Mouse (Mus musculus): ENCODE data around the gene Mrpl42.
"Not testable (repeated sequence)": the region's sequence is repeated elsewhere in the genome, so short reads cannot be mapped to it uniquely, and the experiment has no call there.

Mrpl42 gene

GRCm38 (mm10) chr10:95501463-95502081 is at the start of gene Mrpl42:
TSS of gene Mrpl42 (minus strand) at chr10:95501940.
- DNase-seq: peak; percentile 89

- DNase-seq: no peak
Measured at GRCm38 (mm10) chr10:95550506-95550905, 48.8 kb upstream of the Mrpl42 start.

- DNase-seq: not testable (repeated sequence)
Measured at GRCm38 (mm10) chr10:95549080-95549479, 47.3 kb upstream of the Mrpl42 start.

- DNase-seq: no peak
Measured at GRCm38 (mm10) chr10:95548154-95548826, 46.5 kb upstream of the Mrpl42 start.

- no peak for DNase-seq
Measured at GRCm38 (mm10) chr10:95546178-95546577, 44.4 kb upstream of the Mrpl42 start.

GRCm38 (mm10) chr10:95545051-95545450 is 43.3 kb upstream of the Mrpl42 start:
- no peak for DNase-seq

- DNase-seq: no peak
Measured at GRCm38 (mm10) chr10:95544651-95545050, 42.9 kb upstream of the Mrpl42 start.

GRCm38 (mm10) chr10:95544004-95544403 is 42.3 kb upstream of the Mrpl42 start:
- DNase-seq: no peak

GRCm38 (mm10) chr10:95543377-95543776 is 41.6 kb upstream of the Mrpl42 start:
- DNase-seq: no peak

- DNase-seq: no peak
Measured at GRCm38 (mm10) chr10:95542916-95543315, 41.2 kb upstream of the Mrpl42 start.

- DNase-seq: no peak
Measured at GRCm38 (mm10) chr10:95539841-95540240, 38.1 kb upstream of the Mrpl42 start.

GRCm38 (mm10) chr10:95539260-95539659 is 37.5 kb upstream of the Mrpl42 start:
- no peak for DNase-seq

GRCm38 (mm10) chr10:95536222-95536541 is 34.4 kb upstream of the Mrpl42 start:
- no peak for DNase-seq

- no peak for DNase-seq
Measured at GRCm38 (mm10) chr10:95535399-95536221, 33.9 kb upstream of the Mrpl42 start.

- DNase-seq: no peak
Measured at GRCm38 (mm10) chr10:95533382-95533781, 31.6 kb upstream of the Mrpl42 start.

GRCm38 (mm10) chr10:95532916-95533315 is 31.2 kb upstream of the Mrpl42 start:
- DNase-seq: no peak

- DNase-seq: no peak
Measured at GRCm38 (mm10) chr10:95530551-95531121, 28.9 kb upstream of the Mrpl42 start.

GRCm38 (mm10) chr10:95526495-95527122 is 24.9 kb upstream of the Mrpl42 start:
- no peak for DNase-seq

GRCm38 (mm10) chr10:95525871-95526270 is 24.1 kb upstream of the Mrpl42 start:
- DNase-seq: no peak

- DNase-seq: no peak
Measured at GRCm38 (mm10) chr10:95525037-95525675, 23.4 kb upstream of the Mrpl42 start.

- no peak for DNase-seq
Measured at GRCm38 (mm10) chr10:95517656-95518055, 15.9 kb upstream of the Mrpl42 start.

GRCm38 (mm10) chr10:95515293-95515931 is 13.7 kb upstream of the Mrpl42 start:
- no peak for DNase-seq
